Mouse (Mus musculus): ENCODE measurements at regions not wholly inside any gene's neighbourhood (a gene's known extent, or its start where the extent isn't known, plus 50 kb on each side); places are given as distances from the start of the nearest gene placed in this dataset.
A peak's percentile ranks its signal among the peaks of the same experiment; 100 is the strongest.

DNA sequence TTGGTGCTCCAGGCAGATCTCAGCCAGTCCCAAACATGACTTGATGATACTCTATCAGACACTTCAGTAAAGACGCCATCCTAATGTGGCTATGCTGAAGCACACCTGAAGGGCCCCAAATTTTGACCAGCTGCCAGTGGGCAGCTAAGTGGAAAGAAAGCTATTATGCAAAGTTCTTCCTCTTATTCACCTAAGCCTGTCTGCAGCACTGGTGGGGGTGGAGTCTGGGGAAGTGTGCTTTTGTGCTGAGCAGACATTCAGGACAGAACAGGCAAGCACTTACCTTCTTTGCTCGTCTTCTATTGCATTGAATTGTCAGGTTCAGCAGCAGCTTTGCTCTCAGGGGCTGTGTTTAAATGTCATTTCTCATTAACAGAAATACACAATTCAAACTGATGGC lies 200.7 kb downstream of the Pla2g4a start:
- no peak for DNase-seq (ENCODE audit: low read depth)

DNA sequence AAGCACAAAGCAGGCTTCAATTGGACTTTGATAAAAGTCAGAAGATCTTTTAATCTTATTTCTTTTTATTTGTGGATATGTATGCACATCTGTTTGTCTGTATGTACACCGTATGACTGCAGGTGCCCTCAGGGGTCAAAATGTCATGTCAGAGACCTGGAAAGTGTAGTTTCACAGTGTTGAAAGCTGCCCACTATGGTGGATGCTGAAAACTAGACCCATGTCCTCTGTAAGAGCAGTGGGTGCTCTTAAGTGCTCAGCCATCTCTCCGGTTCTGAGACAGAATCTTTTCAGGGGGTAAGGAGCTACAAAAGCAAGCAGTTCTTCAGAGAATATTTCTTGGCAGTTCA lies 202.3 kb downstream of the Pla2g4a start:
- DNase-seq (ENCODE audit: low read depth), result no peak

DNA sequence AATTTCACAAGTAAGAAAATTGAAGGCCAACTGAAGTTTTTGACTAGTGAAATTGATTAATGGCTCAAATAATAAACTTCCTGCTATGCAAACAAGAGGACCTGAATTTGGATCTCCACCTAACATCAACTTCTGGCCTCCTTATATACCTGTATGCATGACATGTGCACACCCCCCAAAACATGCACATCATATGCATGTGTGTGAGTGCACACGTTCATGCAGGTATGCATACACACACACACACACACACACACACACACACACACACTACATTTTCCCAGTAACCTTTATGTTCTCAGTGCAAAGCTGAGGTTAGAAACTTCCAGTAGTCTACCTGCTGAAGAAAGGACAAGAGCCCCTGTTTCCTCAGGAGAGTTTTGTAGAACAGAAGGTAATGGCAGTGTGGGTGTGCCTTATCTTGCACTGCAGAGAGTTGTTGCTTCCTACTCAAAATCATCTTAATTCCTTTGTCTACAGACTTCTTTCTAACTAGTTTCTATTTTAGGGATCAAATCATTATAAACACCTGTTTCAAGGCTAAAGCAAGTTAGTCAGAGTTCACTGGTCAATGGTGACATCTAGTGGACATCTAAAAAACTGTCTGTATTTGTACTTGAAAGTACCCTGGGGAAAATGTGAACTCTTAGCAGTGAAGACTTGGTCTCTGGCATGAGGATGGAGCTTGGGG lies 202.9 kb downstream of the Pla2g4a start:
- DNase-seq (ENCODE audit: low read depth), result peak; percentile 81

DNA sequence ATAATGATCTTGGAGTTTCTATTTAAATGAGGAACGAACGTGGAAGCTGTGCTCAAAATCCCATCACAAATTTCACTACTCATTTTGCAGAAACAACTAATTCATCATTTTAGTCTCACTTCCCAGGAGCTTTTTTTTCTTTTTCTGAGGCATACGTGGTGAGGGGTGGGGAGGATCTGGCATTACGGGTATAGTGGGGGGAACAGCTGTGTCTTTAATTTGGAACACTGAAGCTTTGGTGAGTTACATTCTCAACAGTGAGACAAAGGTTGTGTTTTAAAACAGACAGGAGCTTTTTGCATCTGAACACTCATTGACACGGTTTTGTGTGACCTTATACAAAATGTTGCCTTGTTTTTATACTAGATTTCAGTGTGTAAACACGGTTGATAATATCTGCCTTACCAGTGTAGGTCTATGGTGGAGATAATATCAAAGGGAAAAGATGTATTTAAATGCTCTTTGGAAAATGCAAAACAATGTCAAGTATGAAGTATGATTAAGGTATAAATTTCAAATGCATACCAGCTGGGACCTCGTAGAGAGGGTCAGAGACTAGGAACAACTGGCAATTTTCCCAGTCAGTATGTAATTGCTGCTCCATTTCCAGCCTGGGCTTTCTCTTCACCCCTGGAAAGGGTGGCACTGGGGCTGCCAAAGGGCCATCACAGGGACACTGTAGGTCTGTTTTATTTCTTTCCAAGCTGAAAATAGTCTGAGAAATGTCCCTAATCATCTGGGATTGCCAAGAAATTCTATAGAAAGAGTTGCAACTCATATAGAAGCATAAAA lies 207.6 kb downstream of the Pla2g4a start:
- DNase-seq (ENCODE audit: low read depth), result no peak

DNA sequence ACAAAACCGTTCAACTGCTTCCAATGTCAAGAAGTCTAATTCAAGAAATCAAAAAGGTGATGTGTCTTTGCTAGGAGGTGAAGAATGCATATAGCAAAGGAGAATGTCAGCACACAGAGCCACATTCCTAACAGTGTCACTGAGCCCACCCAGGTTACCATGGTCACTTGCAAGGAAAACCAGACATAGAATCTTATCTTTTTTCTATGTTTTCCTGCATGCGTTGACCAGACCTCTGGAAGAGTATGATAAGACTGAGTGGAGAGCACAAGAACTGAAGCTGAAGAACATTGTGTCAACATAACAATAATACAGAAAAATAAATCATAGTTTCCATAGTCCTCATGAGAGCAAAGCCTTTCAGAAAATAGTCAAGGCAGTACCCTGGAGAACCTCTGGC lies 211.7 kb downstream of the Pla2g4a start:
- DNase-seq (ENCODE audit: low read depth), result no peak

DNA sequence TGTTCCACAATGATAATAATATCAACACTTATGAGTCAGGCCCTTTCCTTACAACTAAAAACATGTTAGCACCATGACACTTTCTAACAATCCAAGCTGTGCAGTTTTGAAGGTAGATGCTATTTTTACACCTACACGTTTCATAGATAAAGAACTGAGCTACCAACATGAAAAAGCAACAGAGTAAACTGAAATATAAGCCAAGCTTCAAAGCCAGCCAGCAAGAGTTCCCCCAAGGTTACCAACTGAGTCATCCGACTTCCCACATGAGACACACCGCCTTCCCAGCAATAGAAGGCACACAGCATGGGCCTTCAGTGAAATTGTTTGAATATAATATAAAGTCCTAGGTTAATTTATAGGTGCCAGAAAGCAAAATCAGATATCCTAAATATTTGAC lies 222.1 kb downstream of the Pla2g4a start:
- peak; percentile 4 for DNase-seq (ENCODE audit: low read depth)

DNA sequence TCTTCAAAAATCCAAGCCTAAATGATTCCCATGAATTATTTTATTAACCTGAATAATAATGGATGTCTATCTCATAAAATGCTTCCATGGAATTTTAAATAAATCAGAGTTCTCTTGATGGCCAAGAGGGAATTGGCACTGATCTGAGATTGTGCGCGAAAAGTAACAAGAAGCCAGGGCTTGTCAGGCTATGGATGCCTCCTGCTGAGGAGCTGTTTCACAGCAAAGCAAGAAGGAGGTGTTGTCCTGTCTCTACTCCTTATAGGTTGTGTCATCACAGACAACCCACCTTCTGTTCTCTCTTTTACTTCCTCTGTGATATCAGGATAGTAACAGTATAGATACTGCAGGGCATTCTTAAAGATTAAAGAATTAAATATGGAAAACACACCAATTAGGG lies 226.8 kb downstream of the Pla2g4a start:
- DNase-seq (ENCODE audit: low read depth), result no peak

DNA sequence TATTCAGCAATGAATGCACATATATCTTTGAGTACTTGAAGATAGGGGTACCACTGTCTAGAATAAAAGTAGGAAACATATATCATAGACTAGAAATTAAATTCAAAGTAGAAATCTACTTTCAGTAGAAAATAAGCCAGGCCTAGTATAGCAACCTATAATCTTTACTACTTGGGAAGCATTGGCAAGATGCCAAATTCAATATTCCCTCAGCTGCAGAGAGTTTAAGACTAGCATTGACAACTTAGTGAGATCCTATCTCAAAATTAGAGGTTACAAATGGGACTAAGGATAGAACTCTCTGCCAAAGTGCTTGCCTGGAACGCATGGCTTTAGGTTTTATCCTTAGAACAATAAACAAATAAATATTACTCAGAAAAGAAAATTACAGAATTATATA lies 245.9 kb downstream of the Pla2g4a start:
- peak; percentile 3 for DNase-seq (ENCODE audit: low read depth)

DNA sequence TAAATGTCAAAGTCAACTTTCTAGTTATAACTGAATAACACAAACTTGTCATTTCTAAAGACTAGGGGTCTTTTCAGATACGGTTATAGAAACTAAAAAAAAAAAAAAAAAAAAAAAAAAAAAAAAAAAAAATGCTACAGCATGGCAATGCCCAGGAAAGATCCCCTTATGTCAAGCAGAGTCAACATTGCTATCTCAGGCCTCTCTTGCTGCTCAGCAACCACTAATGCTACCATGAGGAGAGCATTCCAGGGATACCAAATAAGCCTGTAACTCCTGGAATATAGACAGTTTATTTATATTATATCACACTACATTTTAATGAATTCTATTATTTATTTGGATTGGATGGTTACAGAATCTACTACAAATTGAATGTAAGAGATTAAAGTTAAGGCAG lies 248.8 kb downstream of the Pla2g4a start:
- DNase-seq (ENCODE audit: low read depth), result no peak

DNA sequence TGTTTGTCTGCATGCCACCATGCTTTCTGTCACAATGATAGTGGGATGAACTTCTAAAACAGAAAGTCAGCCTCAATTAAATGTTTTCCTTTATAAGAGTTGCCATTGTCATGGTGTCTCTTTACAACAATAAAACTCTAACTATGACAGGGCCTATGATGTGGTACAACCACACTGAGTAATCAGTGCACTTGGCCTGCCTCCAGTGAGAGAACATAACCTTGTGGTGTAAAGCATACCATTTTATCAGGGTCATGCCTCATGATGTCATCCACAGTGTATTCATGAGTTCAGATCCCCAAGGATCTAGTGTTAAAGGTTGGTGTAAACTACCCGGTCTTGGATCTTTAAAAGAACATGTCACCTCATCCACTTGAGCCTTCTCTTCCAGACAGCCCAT lies 255.9 kb downstream of the Pla2g4a start:
- peak; percentile 36 for DNase-seq (ENCODE audit: low read depth)

DNA sequence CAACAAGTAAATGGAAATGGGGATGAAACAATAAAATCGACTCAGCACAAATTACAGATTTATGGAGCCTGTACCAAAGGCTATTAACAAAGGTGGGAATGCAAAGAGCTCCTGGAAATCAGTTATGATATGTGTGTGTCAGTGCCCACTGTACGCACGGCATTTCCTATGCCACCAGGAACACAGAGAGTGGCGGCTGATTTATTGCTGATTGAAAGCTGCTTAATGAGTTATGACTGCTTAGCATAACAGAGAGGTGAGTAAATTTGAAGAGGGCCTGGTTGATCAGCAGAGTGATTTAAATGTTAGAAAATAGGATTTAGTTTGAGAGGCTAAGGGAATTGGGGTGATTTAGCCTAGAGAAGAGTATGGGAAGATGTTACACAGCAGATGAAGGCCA lies 261.7 kb downstream of the Pla2g4a start:
- no peak for DNase-seq (ENCODE audit: low read depth)

DNA sequence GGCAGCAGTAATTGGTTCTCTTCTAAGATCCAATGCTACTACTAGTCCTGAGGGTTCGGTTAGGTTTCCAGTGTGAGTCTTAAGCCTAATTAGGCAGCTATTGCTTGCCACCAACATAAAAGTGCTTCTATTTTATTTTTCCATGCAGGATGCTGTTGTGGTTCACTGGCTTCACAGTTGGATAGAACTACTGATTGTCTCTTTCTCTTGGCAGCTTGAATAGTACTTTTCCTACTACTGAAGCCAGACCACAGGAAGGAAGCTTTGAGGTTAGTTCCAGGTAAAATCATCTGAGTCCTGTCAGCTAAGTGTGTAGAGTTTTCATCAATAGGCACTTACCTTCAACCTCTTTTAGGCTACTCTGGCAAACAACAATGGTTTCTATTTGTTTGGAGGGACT lies 286.9 kb downstream of the Pla2g4a start:
- no peak for DNase-seq (ENCODE audit: low read depth)

DNA sequence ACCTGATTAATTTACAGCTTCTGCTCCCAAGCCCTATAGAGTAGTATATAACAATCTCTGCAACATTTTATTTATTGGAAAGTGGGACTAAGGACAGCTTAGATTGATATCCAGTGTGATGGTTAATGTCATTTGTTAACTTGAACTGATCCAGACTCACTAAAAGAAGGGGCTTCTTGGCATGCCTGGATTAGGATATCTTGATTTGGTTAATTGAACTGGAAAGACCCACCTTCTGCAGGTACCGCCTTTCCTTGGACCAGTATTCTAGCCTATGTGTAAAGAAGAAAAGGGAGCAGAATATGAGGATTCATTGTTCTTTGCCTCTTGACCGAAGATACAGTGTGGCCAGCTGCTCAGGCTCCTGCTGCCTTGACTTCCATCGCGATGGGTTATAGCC lies 288.5 kb downstream of the Pla2g4a start:
- DNase-seq (ENCODE audit: low read depth), result no peak

DNA sequence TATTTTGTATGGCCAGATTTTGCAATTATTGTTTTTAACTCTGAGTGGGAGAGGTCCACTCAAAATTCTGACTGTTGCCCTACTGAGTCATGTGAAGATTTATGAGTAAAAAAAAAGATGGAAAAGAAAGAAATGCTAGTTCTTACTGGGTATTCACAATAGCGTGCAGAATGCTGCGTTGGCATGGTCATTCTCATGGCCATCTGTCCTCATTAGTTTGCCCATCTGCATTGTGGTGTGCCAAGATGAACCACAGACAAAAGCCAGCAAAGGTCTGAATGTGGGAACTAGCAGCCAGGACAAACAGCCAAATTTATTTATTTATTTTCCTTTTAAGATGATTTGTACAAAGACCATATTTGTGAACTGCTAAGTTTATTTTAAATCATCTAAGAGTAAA lies 289.0 kb downstream of the Pla2g4a start:
- DNase-seq (ENCODE audit: low read depth), result no peak

DNA sequence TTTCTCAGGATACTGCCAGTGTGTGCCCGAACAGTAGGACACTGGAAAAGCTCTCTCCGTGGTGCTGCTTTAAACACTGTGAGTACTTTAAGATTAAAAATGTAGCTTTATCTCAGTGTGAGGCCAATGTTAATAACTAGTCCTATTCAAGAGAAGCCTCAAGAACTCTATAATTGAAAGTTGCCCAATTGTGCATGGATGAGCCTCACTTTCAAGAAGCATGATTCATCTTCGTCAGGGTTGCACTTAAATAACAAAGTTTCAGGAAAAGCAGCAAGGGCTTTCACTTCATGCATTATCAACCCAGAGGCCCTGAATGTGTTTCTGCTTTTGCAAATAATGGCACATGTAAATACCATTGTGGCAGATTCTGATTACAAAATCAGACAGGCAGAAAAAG lies 290.0 kb downstream of the Pla2g4a start:
- DNase-seq (ENCODE audit: low read depth), result no peak
